Mouse (Mus musculus): ENCODE measurements around the gene Hmga2.
A peak's percentile ranks its signal among the peaks of the same experiment; 100 is the strongest.

The Hmga2 gene

GRCm38 (mm10) chr10:120475601-120476515 is at the start of gene Hmga2:
TSS of gene Hmga2 (minus strand) at chr10:120476469.
- peak; percentile 16 for DNase-seq

GRCm38 (mm10) chr10:120522959-120523358 is 46.7 kb upstream of the Hmga2 start:
- no peak for DNase-seq

- DNase-seq = no peak
These were observed 45.8 kb upstream of the Hmga2 start for GRCm38 (mm10) chr10:120521912-120522575.

- DNase-seq = no peak
These were observed 40.0 kb upstream of the Hmga2 start for GRCm38 (mm10) chr10:120516311-120516710.

- DNase-seq = no peak
These were observed 37.5 kb upstream of the Hmga2 start for GRCm38 (mm10) chr10:120513721-120514120.

GRCm38 (mm10) chr10:120512946-120513345 is 36.7 kb upstream of the Hmga2 start:
- no peak for DNase-seq

GRCm38 (mm10) chr10:120512121-120512520 is 35.9 kb upstream of the Hmga2 start:
- no peak for DNase-seq

- no peak for DNase-seq
These were observed 27.7 kb upstream of the Hmga2 start for GRCm38 (mm10) chr10:120503959-120504358.

- DNase-seq = no peak
These were observed 24.5 kb upstream of the Hmga2 start for GRCm38 (mm10) chr10:120500794-120501193.

- DNase-seq = no peak
These were observed 21.8 kb upstream of the Hmga2 start for GRCm38 (mm10) chr10:120498086-120498485.

GRCm38 (mm10) chr10:120494653-120495052 is 18.4 kb upstream of the Hmga2 start:
- DNase-seq = no peak

- DNase-seq = no peak
These were observed 15.2 kb upstream of the Hmga2 start for GRCm38 (mm10) chr10:120491477-120491876.

GRCm38 (mm10) chr10:120489611-120490010 is 13.3 kb upstream of the Hmga2 start:
- DNase-seq = no peak

GRCm38 (mm10) chr10:120488526-120488925 is 12.3 kb upstream of the Hmga2 start:
- no peak for DNase-seq

- no peak for DNase-seq
These were observed 11.6 kb upstream of the Hmga2 start for GRCm38 (mm10) chr10:120487881-120488280.

- no peak for DNase-seq
These were observed 9.2 kb upstream of the Hmga2 start for GRCm38 (mm10) chr10:120485461-120485860.

GRCm38 (mm10) chr10:120484144-120484543 is 7.9 kb upstream of the Hmga2 start:
- no peak for DNase-seq

GRCm38 (mm10) chr10:120478164-120478563 is 1.9 kb upstream of the Hmga2 start:
- DNase-seq = no peak

GRCm38 (mm10) chr10:120477501-120477900 is 1.2 kb upstream of the Hmga2 start:
- DNase-seq = peak; percentile 2

- DNase-seq = peak; percentile 8
These were observed 457 bp upstream of the Hmga2 start for GRCm38 (mm10) chr10:120476516-120477336.

- DNase-seq = no peak
These were observed 1.2 kb downstream of the Hmga2 start for GRCm38 (mm10) chr10:120475041-120475541.

- DNase-seq = no peak
These were observed 2.0 kb downstream of the Hmga2 start for GRCm38 (mm10) chr10:120474301-120474700.

- DNase-seq = no peak
These were observed 3.1 kb downstream of the Hmga2 start for GRCm38 (mm10) chr10:120473218-120473617.
